Mouse (Mus musculus) telencephalon, adult 2 months (tissue): ENCODE results near the gene Tmem198b.
A peak's percentile ranks its signal among the peaks of the same experiment; 100 is the strongest.

Source experiments
- DNase-seq: peaks from one replicate; pipeline ENCODE4 v3.0.0-alpha.2; 2011; ENCODE audit warnings: low read depth, low spot score

Gene Tmem198b

DNA sequence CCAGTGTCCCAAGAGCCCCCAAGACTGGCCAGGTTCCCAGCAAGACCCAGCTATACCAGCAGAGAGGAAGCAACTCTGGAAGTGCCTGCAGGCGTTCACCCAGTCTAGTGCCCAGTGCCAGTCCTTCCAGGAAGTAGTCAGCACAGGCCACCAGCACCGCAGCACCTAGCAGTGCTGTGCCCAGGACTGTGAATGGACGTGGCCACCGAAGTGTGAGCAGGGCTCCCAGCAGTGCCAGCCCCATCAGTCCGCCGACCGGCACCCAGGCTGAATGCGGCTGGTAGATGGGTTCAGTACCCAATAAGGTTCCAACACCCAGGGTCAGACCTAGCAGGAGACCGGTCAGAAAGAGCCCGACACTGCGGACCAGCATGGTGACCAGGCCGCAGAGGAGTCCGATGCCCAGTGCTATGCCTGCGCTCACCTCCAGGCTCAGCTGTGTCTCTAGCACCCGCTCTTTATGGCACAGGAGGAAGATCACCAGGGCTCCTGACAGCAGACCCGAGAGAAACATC lies 2.1 kb downstream of the Tmem198b start:
- DNase-seq = no peak

DNA sequence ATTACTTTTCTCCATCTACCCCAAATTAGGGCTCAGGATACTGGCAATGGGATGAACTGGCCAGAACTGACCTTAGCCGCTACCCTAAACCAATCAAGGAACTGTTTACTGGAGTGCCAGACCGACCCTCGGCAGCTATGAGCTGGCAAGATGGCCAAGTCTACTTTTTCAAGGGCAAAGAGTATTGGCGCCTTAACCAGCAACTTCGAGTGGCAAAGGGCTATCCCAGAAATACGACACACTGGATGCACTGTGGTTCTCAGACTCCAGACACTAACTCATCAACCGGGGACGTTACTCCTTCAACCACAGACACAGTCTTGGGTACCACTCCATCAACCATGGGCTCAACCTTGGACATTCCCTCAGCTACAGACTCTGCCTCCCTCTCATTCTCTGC lies 5.5 kb downstream of the Tmem198b start:
- DNase-seq = no peak

DNA sequence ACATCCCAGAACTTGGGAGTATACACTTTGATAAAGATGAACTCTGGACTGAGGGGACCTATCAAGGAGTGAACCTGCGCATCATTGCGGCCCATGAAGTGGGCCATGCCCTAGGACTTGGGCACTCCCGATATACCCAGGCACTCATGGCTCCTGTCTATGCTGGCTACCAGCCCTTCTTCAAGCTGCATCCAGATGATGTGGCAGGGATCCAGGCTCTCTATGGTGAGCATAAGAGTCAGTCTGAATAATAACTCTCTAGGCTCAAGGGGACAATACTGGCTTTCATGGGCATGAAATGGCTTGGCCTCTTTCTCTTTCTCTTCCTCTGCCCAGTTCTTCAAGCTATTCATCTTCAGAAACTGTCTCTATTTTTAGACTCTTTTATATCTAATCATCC lies 8.6 kb downstream of the Tmem198b start:
- DNase-seq = peak; percentile 32

DNA sequence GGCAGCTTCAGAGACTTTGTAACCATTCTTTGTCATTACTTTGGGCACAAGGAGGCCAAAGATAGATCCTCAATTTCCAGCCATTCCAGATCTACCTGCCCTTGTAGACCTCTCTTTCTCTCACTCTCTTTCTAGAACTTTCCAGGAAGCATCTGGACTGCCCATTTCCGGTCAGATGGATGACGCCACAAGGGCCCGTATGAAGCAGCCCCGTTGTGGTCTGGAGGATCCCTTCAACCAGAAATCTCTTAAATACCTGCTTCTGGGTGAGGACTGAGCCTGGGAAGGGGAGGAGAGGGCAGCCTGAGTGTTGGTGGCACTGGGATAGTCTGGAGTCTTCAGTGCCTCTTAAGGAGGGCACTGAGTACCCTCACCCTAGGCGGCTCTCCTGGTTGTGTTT lies 9.8 kb downstream of the Tmem198b start:
- DNase-seq = no peak

DNA sequence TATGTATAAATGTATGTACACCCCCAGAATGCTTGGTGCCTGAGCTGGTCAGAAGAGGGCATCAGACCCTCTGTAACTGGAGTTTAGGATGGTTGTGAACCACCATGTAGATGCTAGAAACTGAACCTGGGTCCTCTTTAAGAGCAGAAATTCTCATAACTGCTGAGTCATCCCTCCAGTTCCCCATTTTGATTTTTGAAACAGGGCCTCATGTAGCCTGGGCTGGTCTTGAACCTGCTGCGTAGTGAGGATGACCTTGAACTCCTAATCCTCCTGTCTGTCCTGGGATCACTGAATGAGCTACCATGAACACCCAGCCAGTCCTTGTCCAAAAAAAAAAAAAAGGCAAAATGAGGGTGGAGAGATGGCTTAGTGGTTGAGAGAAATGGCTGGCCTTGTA lies 10.9 kb downstream of the Tmem198b start:
- DNase-seq = no peak

DNA sequence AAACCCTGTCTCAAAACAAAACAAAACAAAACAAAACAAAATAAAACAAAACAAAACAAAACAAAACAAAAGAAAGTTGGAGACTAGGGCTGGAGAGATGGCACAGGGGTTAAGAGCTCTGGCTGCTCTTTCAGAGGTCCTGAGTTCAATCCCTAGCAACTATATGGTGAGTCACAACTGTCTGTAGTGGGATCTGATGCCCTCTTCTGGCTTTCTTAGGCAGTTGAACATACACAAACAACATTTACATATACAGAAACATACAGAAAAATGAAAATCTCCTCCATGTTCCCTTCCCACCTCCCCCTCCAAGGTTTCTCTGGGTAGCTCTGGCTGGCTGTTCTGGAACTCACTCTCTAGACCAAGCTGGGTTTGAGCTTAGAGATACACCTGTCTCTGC lies 12.1 kb downstream of the Tmem198b start:
- DNase-seq = no peak

DNA sequence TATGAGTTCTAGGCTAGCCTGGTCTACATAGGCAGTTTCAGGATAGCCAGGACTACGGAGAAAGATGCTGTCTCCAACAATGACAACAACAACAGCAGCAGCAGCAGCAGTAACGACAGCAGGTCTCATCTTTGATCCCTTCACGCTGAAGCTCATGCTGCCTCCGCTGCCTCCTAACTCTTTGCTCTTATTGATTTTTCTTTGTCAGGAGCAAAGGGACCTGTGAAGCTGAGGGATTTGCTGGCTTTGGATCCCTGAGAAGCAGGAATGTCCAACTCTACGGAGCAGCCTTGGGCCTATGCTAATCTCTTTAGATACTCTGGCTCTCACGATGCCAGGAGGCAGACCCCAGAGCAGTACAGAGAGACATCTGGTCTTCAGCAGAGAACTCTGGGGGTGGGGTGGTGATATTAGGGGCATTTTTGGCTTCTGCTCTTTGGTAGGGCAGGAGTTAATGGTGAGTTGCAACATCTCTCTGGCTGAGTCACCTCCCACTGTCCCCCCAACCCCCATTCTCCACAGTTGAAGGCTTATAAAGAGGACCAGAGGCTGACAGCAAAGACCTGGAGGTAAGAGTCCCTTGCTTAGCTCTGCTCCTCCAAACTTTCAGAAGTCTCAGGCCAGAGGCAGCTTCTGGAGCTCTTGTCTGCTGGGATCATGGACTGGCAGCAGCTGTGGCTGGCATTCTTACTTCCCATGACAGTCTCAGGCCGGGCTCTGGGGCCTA lies 13.6 kb downstream of the Tmem198b start, which contains the start of gene Mmp19:
Mmp19 (plus strand) TSS at position 513 of the 727 bp plus-strand sequence.
- no peak for DNase-seq

DNA sequence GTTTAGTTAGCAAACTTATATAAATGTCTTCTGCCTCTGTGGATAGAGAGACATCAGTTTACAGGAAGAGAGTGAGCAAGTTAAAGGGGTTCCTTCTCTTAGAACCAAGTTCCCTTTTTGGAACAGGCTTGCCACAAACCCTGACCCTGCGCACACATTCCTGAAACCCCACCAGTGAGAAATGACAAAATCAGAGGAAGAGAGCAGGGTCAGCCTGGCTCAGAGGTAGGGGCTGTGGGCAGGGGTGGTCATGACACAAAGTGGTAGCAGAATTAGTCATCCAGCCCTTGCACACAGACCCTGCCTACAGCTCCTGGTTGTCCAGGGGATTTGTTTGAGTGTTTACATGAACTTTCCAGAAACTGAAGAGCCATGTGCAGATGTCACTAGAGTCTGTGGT lies 24.0 kb downstream of the Tmem198b start:
- no peak for DNase-seq

DNA sequence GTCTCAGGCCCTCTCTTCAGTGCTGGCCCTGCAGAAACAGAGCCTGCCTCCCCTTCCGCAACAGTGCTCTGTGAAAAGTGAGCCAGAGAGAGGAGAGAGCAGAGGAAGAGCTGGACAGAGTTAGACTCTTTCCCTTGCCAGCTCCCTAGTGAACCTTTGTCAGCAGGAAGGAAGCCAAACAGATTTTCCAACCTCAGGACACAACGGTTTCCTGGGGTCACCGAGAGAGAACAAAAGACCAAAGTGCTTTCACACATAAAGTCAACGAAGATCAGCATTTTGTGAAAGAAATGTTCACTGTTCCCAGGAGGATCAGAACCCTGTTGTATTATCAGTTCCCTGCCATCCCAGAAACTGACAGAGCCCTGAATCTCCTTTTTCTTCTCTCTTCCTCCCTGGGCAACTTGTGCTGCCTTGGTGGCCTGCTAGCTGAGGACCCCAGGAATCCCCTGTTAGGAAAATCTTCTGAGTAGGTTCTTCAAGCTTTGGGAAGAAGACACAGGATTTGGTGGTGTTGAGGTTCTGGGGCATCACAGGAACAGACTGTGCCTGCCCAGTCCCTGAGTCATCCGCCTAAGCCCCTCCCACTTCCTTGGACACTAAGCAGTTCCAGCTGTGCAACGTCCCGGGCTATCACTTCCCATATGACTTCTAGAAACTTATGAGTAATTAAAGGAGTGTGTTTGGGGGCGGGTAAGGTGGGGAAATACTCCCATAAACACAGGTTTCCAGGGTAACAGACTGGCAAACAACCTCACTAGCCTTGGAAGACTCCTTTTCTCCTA lies 25.0 kb downstream of the Tmem198b start:
- no peak for DNase-seq

DNA sequence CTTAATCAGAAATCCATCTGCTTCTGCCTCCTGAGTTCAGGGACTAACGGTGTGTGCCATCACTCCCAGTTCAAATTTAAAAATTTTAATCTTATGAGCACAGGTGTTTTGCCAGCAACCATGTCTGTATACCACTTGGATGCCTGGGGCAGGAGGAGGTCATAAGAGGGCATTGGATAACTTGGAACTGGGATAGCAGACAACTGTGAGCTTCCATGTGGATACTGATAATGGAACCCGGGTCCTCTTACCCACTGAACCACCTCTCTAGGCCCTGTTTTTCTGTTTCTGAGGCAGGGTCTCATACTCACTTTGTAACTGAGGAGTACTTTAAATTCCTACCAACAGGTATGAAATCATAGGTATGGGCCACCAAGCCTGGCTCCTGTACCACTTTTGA lies 25.7 kb downstream of the Tmem198b start:
- no peak for DNase-seq

DNA sequence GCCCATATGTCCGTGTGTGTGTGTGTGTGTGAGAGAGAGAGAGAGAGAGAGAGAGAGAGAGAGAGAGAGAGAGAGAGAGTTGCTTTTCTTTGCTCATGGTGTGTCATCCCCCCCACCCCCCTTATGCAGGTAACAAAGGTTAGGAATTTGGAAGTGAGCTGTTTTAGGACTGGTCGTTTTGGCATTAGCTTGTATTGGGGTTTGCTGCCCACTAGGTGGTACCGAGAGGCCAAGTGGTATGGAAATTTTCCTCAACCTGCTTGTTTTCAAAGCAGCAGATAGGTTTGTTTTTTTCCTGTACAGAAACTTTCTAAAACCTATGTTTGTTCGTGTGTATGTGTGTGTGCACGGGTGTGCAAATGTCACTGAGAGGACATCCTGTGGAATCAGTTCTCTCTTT lies 30.5 kb downstream of the Tmem198b start:
- DNase-seq = no peak

DNA sequence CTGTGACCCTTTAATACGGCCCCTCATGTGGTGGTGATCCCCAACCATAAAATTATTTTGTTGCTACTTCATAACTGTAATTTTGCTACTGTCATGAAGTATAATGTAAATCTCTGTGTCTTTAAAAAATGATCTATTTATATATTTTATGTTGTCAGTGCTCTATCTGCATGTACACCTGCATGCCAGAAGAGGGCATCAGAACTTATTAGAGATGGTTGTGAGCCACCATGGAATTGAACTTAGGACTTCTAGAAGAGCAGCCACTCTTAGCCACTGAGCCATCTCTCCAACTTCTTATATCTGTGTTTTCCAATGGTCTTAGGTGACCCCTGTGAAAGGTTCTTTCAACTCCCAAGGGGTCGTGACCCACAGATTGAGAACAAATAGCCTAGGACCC lies 31.3 kb downstream of the Tmem198b start:
- no peak for DNase-seq
